In genomic region chr7:40389795-40390194, GRCm38 (mm10) we compare ENCODE assay signal across 17 mouse cellular contexts.
A peak's percentile ranks its signal among the peaks of the same experiment; 100 is the strongest.
DNase-seq lines count a peak whose midpoint lies in the region; ATAC-seq and TF ChIP-seq lines count a peak whose summit lies in the region.
"Had no signal": no experiment of that assay in that cellular context is flagged by ENCODE, and none has a peak within 500 bp of the region (broad histone marks: within the 10 kb centered on the region; RNA-seq: fewer than 3 reads in every experiment).

No protein-coding gene starts in this region.

- H3K4me3 ChIP-seq in heart, embryonic 11.5 days (ENCODE audit: low read depth, low read length): no peak overlapping the region
- H3K4me3 ChIP-seq in kidney, postnatal 0 days (replicated peaks; ENCODE audit: low read depth, low read length): no peak overlapping the region
- H3K4me3 ChIP-seq in kidney, embryonic 16.5 days (ENCODE audit: low read length): no peak overlapping the region
- H3K4me3 ChIP-seq: heart, embryonic 13.5 days; hindbrain, embryonic 13.5 days; limb, embryonic 15.5 days; neural tube, embryonic 13.5 days had no signal

- WGBS in heart, embryonic 11.5 days (ENCODE audit: insufficient replicate concordance): 39% methylated on average over 3 of the region's 3 CpGs
- 43% methylated on average over 3 of the region's 3 CpGs for WGBS in kidney, postnatal 0 days
- 43% methylated on average over 3 of the region's 3 CpGs for WGBS in kidney, embryonic 16.5 days

- no peak overlapping the region for H3K9ac ChIP-seq in heart, embryonic 11.5 days (ENCODE audit: low read depth, low read length)
- no peak overlapping the region for H3K9ac ChIP-seq in kidney, postnatal 0 days (ENCODE audit: low read depth, low read length)
- H3K9ac ChIP-seq in kidney, embryonic 16.5 days (replicated peaks; ENCODE audit: low read length): no peak overlapping the region
- H3K9ac ChIP-seq: heart, embryonic 13.5 days; hindbrain, embryonic 13.5 days; limb, embryonic 15.5 days; liver, postnatal 0 days; neural tube, embryonic 13.5 days had no signal

- TF ChIP-seq CTCF in kidney, postnatal 0 days (IDR thresholded peaks at IDR 0.05; ENCODE audit: low read depth): peak; percentile 24; the same call in 1 of the 2 replicates

- no peak for ATAC-seq in heart, embryonic 11.5 days (replicated peaks; ENCODE audit: insufficient number of reproducible peaks, low FRiP score, low TSS enrichment)
- no peak for ATAC-seq in kidney, postnatal 0 days (replicated peaks; ENCODE audit: low FRiP score, low read depth)
- no peak for ATAC-seq in kidney, embryonic 16.5 days (ENCODE audit: low FRiP score, low TSS enrichment)
- ATAC-seq in granulocyte monocyte progenitor cell, adult 5-6 weeks (replicated peaks; ENCODE audit: poor library complexity, severe bottlenecking): no peak
- ATAC-seq: forebrain, embryonic 14.5 days; liver, postnatal 0 days had no signal

- H3K9me3 ChIP-seq in heart, embryonic 11.5 days (replicated peaks; ENCODE audit: control insufficient read depth, low read length): no peaks in the 10 kb centered on the region
- no peaks in the 10 kb centered on the region for H3K9me3 ChIP-seq in kidney, postnatal 0 days (replicated peaks; ENCODE audit: low read length)
- no peaks in the 10 kb centered on the region for H3K9me3 ChIP-seq in kidney, embryonic 16.5 days (ENCODE audit: low read length)
- H3K9me3 ChIP-seq: heart, embryonic 13.5 days; hindbrain, embryonic 13.5 days; limb, embryonic 15.5 days; neural tube, embryonic 13.5 days had no signal

- H3K4me2 ChIP-seq in heart, embryonic 11.5 days: no peak overlapping the region
- no peak overlapping the region for H3K4me2 ChIP-seq in kidney, postnatal 0 days (ENCODE audit: low read length)
- no peak overlapping the region for H3K4me2 ChIP-seq in kidney, embryonic 16.5 days (replicated peaks; ENCODE audit: low read depth, low read length)
- H3K4me2 ChIP-seq: heart, embryonic 13.5 days; hindbrain, embryonic 13.5 days; limb, embryonic 15.5 days; neural tube, embryonic 13.5 days had no signal

- no peaks in the 10 kb centered on the region for H3K4me1 ChIP-seq in heart, embryonic 11.5 days (ENCODE audit: control insufficient read depth, insufficient read depth, low read length)
- H3K4me1 ChIP-seq in kidney, postnatal 0 days (replicated peaks; ENCODE audit: insufficient read depth, low read length): no peaks in the 10 kb centered on the region
- H3K4me1 ChIP-seq in kidney, embryonic 16.5 days (ENCODE audit: insufficient read depth, low read length): no peaks in the 10 kb centered on the region
- H3K4me1 ChIP-seq: heart, embryonic 13.5 days; limb, embryonic 15.5 days had no signal

- no peaks in the 10 kb centered on the region for H3K27me3 ChIP-seq in heart, embryonic 11.5 days (ENCODE audit: control insufficient read depth, insufficient read depth, low read length)
- no peaks in the 10 kb centered on the region for H3K27me3 ChIP-seq in kidney, postnatal 0 days (ENCODE audit: insufficient read depth, low read length)
- H3K27me3 ChIP-seq in kidney, embryonic 16.5 days (ENCODE audit: insufficient read depth, low read length): no peaks in the 10 kb centered on the region
- H3K27me3 ChIP-seq: heart, embryonic 13.5 days; hindbrain, embryonic 13.5 days; limb, embryonic 15.5 days had no signal

- H3K36me3 ChIP-seq in heart, embryonic 11.5 days (ENCODE audit: control insufficient read depth, insufficient read depth, low read length): no peaks in the 10 kb centered on the region
- H3K36me3 ChIP-seq in kidney, postnatal 0 days (ENCODE audit: insufficient read depth, low read length): no peaks in the 10 kb centered on the region
- H3K36me3 ChIP-seq in kidney, embryonic 16.5 days (ENCODE audit: insufficient read depth, low read length): no peaks in the 10 kb centered on the region
- H3K36me3 ChIP-seq: heart, embryonic 13.5 days; hindbrain, embryonic 13.5 days; limb, embryonic 15.5 days; neural tube, embryonic 13.5 days had no signal

- DNase-seq in heart, adult 18-20 months: peak; percentile 6 to 9
- no peak for DNase-seq in kidney, postnatal 0 days (ENCODE audit: low spot score)
- DNase-seq in ES-CJ7 (ENCODE audit: low read depth, low spot score): peak; percentile 10
- peak; percentile 39 for DNase-seq in embryo, embryonic 10.5 days (ENCODE audit: low spot score)
- no peak for DNase-seq in c-Kit-positive CD71-positive TER-119-positive erythroid progenitor cells, embryonic 14.5 days (ENCODE audit: low spot score)
- DNase-seq: adrenal gland, postnatal 25 days; kidney, adult 18-20 months; liver, postnatal 0 days; lung, postnatal 36 days had no signal

- no peak overlapping the region for H3K27ac ChIP-seq in heart, embryonic 11.5 days (ENCODE audit: low read depth, low read length)
- H3K27ac ChIP-seq in kidney, postnatal 0 days: no peak overlapping the region
- no peak overlapping the region for H3K27ac ChIP-seq in kidney, embryonic 16.5 days (ENCODE audit: low read length)
- H3K27ac ChIP-seq: heart, embryonic 13.5 days; hindbrain, embryonic 13.5 days; limb, embryonic 15.5 days; neural tube, embryonic 13.5 days had no signal

Comparison
In these comparisons a context has a peak if more than half of its experiments do, and no peak if none do; other contexts are left out.
1. DNase-seq: peak in heart, adult 18-20 months (2 of 2), ES-CJ7 (single experiment) and embryo, embryonic 10.5 days (single experiment); none in kidney, postnatal 0 days (single experiment) and c-Kit-positive CD71-positive TER-119-positive erythroid progenitor cells, embryonic 14.5 days (single experiment).